ENCODE assay signal across 29 mouse cellular contexts in the genomic region with DNA sequence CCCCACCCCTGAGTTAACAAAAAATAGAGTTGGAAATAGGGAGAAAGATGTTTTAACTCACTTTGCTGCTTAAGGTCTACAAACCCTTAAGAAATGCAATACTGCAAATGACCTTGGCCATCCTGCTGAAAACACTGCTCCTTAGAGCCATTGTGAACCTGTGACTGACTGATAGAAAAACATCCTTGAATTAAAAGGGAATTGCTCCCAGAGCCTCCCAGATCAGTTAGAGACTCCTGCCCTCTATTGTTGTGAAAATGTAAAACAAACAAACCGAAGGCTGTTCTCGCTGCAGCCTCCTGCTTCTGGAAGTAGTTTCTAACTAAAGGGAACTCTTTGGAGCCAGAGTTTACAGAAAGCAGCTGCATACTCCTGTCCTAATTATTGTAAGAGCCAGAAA.
DNase-seq lines count a peak whose midpoint lies in the region; ATAC-seq and TF ChIP-seq lines count a peak whose summit lies in the region.
"Had no signal": no experiment of that assay in that cellular context is flagged by ENCODE, and none has a peak within 500 bp of the region (broad histone marks: within the 10 kb centered on the region; RNA-seq: fewer than 3 reads in every experiment).

No protein-coding gene starts in this region.

- 2% methylated on average over 2 of the region's 2 CpGs for WGBS in hindbrain, embryonic 11.5 days
- WGBS in hindbrain, embryonic 12.5 days, result 4% methylated on average over 2 of the region's 2 CpGs
- 25% methylated on average over 2 of the region's 2 CpGs for WGBS in midbrain, postnatal 0 days
- WGBS in midbrain, embryonic 16.5 days, result 16% methylated on average over 2 of the region's 2 CpGs

- H3K4me1 ChIP-seq in hindbrain, embryonic 11.5 days (replicated peaks; ENCODE audit: control insufficient read depth, insufficient read depth, low read length), result peaks cover 7% of the 10 kb centered on the region
- H3K4me1 ChIP-seq in hindbrain, embryonic 12.5 days, result peaks cover 33% of the 10 kb centered on the region
- peaks cover 4% of the 10 kb centered on the region; the same call in 1 of the 2 replicates for H3K4me1 ChIP-seq in midbrain, postnatal 0 days (ENCODE audit: insufficient read depth, low read length)
- H3K4me1 ChIP-seq in midbrain, embryonic 16.5 days (ENCODE audit: control insufficient read depth, insufficient read depth, low read length), result peaks cover 9% of the 10 kb centered on the region
- H3K4me1 ChIP-seq: liver, embryonic 12.5 days; megakaryocyte, embryonic 14.5 days had no signal

- DNase-seq in embryo, embryonic 10 days (ENCODE audit: low spot score), result peak; percentile 7
- no peak for DNase-seq in embryo, embryonic 10.5 days (ENCODE audit: low spot score)
- peak; percentile 21 for DNase-seq in hindbrain, embryonic 11.5 days (ENCODE audit: low spot score)
- DNase-seq in midbrain, postnatal 0 days (ENCODE audit: low spot score), result peak; percentile 19
- DNase-seq in lung, adult 18-20 months, result no peak
- no peak for DNase-seq in gastrocnemius, postnatal 25 days
- DNase-seq: adrenal gland, adult 8-10 months; cerebellum, adult 11 months; cerebellum, adult 9-10 months; gastrocnemius, adult 2 months; heart, adult 2 months; heart, postnatal 14 days; kidney, adult 18-20 months; kidney, postnatal 36 days; layer of hippocampus, postnatal 36 days; left cerebral cortex, postnatal 4 days; liver, postnatal 0 days; lung, postnatal 4 days; thymus, adult 2 months; thymus, postnatal 36 days had no signal

- no peak overlapping the region for H3K9ac ChIP-seq in hindbrain, embryonic 11.5 days (ENCODE audit: low read depth, low read length)
- H3K9ac ChIP-seq in hindbrain, embryonic 12.5 days, result no peak overlapping the region
- H3K9ac ChIP-seq in midbrain, postnatal 0 days (replicated peaks; ENCODE audit: low read length, poor library complexity, severe bottlenecking), result no peak overlapping the region
- H3K9ac ChIP-seq in midbrain, embryonic 16.5 days (ENCODE audit: low read depth, low read length), result no peak overlapping the region
- H3K9ac ChIP-seq: hindbrain, embryonic 15.5 days; liver, embryonic 12.5 days; liver, postnatal 0 days had no signal

- TF ChIP-seq CTCF in midbrain, postnatal 0 days (IDR thresholded peaks at IDR 0.05), result peak; percentile 41

- peaks cover 3% of the 10 kb centered on the region; the same call in 1 of the 2 replicates for H3K27me3 ChIP-seq in hindbrain, embryonic 11.5 days (ENCODE audit: control insufficient read depth, insufficient read depth, low read length)
- peaks cover 48% of the 10 kb centered on the region for H3K27me3 ChIP-seq in hindbrain, embryonic 12.5 days
- H3K27me3 ChIP-seq in midbrain, postnatal 0 days (ENCODE audit: insufficient read depth, low read length), result peaks cover 12% of the 10 kb centered on the region; the same call in 1 of the 2 replicates
- peaks cover 3% of the 10 kb centered on the region; the same call in 1 of the 2 replicates for H3K27me3 ChIP-seq in midbrain, embryonic 16.5 days (ENCODE audit: control insufficient read depth, insufficient read depth, low read depth, low read length)
- H3K27me3 ChIP-seq: CH12.LX had no signal

- ATAC-seq in hindbrain, embryonic 11.5 days (ENCODE audit: low FRiP score), result no peak
- ATAC-seq in hindbrain, embryonic 12.5 days (ENCODE audit: low FRiP score), result no peak
- ATAC-seq in midbrain, postnatal 0 days (ENCODE audit: low FRiP score), result no peak
- ATAC-seq in midbrain, embryonic 16.5 days, result no peak
- ATAC-seq: forebrain, embryonic 14.5 days; liver, embryonic 12.5 days; liver, postnatal 0 days; lung, postnatal 0 days had no signal

- no peaks in the 10 kb centered on the region for H3K9me3 ChIP-seq in hindbrain, embryonic 11.5 days (ENCODE audit: control insufficient read depth, low read length)
- H3K9me3 ChIP-seq in hindbrain, embryonic 12.5 days (replicated peaks), result no peaks in the 10 kb centered on the region
- H3K9me3 ChIP-seq in midbrain, postnatal 0 days (ENCODE audit: low read length), result no peaks in the 10 kb centered on the region
- no peaks in the 10 kb centered on the region for H3K9me3 ChIP-seq in midbrain, embryonic 16.5 days (replicated peaks; ENCODE audit: control insufficient read depth, low read length, poor library complexity, severe bottlenecking)
- H3K9me3 ChIP-seq: hindbrain, embryonic 15.5 days; liver, embryonic 12.5 days; neural tube, embryonic 13.5 days had no signal

- H3K4me2 ChIP-seq in hindbrain, embryonic 11.5 days (replicated peaks; ENCODE audit: low read depth, low read length), result no peak overlapping the region
- H3K4me2 ChIP-seq in hindbrain, embryonic 12.5 days (replicated peaks), result no peak overlapping the region
- H3K4me2 ChIP-seq in midbrain, postnatal 0 days (ENCODE audit: low read depth, low read length, poor library complexity, severe bottlenecking), result no peak overlapping the region
- H3K4me2 ChIP-seq in midbrain, embryonic 16.5 days (ENCODE audit: low read length), result no peak overlapping the region
- H3K4me2 ChIP-seq: hindbrain, embryonic 15.5 days; liver, embryonic 12.5 days had no signal

- no peak overlapping the region for H3K27ac ChIP-seq in hindbrain, embryonic 11.5 days (ENCODE audit: low read depth, low read length)
- H3K27ac ChIP-seq in hindbrain, embryonic 12.5 days, result no peak overlapping the region
- H3K27ac ChIP-seq in midbrain, postnatal 0 days (ENCODE audit: low read depth, low read length), result no peak overlapping the region
- H3K27ac ChIP-seq in midbrain, embryonic 16.5 days (ENCODE audit: low read length), result no peak overlapping the region
- H3K27ac ChIP-seq: gastrocnemius, adult 2 months; heart, adult 2 months; hindbrain, embryonic 15.5 days; liver, embryonic 12.5 days; neural tube, embryonic 13.5 days had no signal

- no peak overlapping the region for H3K4me3 ChIP-seq in hindbrain, embryonic 11.5 days (ENCODE audit: low read depth, low read length)
- H3K4me3 ChIP-seq in hindbrain, embryonic 12.5 days, result no peak overlapping the region
- no peak overlapping the region for H3K4me3 ChIP-seq in midbrain, postnatal 0 days (ENCODE audit: low read depth, low read length)
- no peak overlapping the region for H3K4me3 ChIP-seq in midbrain, embryonic 16.5 days (ENCODE audit: low read depth, low read length)
- H3K4me3 ChIP-seq: gastrocnemius, adult 2 months; heart, adult 2 months; hindbrain, embryonic 15.5 days; liver, embryonic 12.5 days had no signal

- H3K36me3 ChIP-seq in hindbrain, embryonic 11.5 days (ENCODE audit: control insufficient read depth, insufficient read depth, low read length), result no peaks in the 10 kb centered on the region
- H3K36me3 ChIP-seq in hindbrain, embryonic 12.5 days, result no peaks in the 10 kb centered on the region
- no peaks in the 10 kb centered on the region for H3K36me3 ChIP-seq in midbrain, postnatal 0 days (ENCODE audit: insufficient read depth, low read length)
- no peaks in the 10 kb centered on the region for H3K36me3 ChIP-seq in midbrain, embryonic 16.5 days (ENCODE audit: control insufficient read depth, insufficient read depth, low read length)
- H3K36me3 ChIP-seq: hindbrain, embryonic 15.5 days; liver, embryonic 12.5 days; neural tube, embryonic 13.5 days had no signal

Comparison
In these comparisons a context has a peak if more than half of its experiments do, and no peak if none do; other contexts are left out.
1. DNase-seq: peak in embryo, embryonic 10 days (single experiment), hindbrain, embryonic 11.5 days (single experiment) and midbrain, postnatal 0 days (single experiment); none in embryo, embryonic 10.5 days (single experiment), lung, adult 18-20 months (0 of 2) and gastrocnemius, postnatal 25 days (single experiment).